Mouse (Mus musculus): ENCODE results near the gene Actr8.

DNA sequence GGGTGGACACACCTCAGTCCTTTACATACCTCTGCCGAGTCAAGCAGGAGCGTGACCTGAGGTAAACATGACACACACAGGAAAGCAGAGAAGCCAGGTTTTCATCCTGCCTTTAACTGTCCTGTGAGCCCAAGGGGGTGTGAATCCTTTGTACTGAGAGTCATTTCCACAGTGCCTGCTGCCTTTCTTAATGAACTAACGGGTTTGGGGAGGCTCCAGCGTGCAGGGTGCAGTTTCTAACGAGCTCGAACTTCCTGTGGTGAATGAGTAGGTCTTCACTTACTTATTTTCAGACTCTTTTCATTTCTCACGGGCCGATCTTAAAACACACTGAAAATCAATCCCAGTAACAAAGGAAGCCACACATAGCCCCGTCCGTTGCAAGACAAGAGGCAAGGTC is 36.4 kb downstream of the Actr8 start:
- TF ChIP-seq CTCF (IDR thresholded peaks at IDR 0.05; ENCODE audit: low read depth) (no peak), EP300 (IDR thresholded peaks at IDR 0.05; ENCODE audit: low read depth) (no peak)

All from liver, embryonic 14.5 days (tissue).